8 mouse cellular contexts compared by ENCODE assay signal in genomic region chr9:62763478-62763877, GRCm38 (mm10). TPM values are rescaled to one million over a fixed set of nuclear protein-coding genes. Genes with fewer than 3 reads are reported as not detected.
DNase-seq lines count a peak whose midpoint lies in the region; ATAC-seq and TF ChIP-seq lines count a peak whose summit lies in the region.

No protein-coding gene starts in this region.

- peak overlapping the region; percentile 20; the same call in 1 of the 2 replicates for H3K4me3 ChIP-seq in heart, embryonic 16.5 days (ENCODE audit: low read length)
- peak overlapping the region; percentile 27; the same call in 1 of the 2 replicates for H3K4me3 ChIP-seq in E14TG2a.4 (replicated peaks; ENCODE audit: low read length)
- H3K4me3 ChIP-seq in forebrain, embryonic 10.5 days: peak overlapping the region; percentile 19; the same call in 1 of the 2 replicates
- no peak overlapping the region for H3K4me3 ChIP-seq in midbrain, embryonic 11.5 days (ENCODE audit: low read depth, low read length)

- no peaks in the 10 kb centered on the region for H3K4me1 ChIP-seq in heart, embryonic 16.5 days (ENCODE audit: control insufficient read depth, insufficient read depth, low read length)
- H3K4me1 ChIP-seq in E14TG2a.4 (replicated peaks; ENCODE audit: low read depth, low read length): peaks cover 34% of the 10 kb centered on the region
- peaks cover 7% of the 10 kb centered on the region for H3K4me1 ChIP-seq in forebrain, embryonic 10.5 days
- no peaks in the 10 kb centered on the region for H3K4me1 ChIP-seq in midbrain, embryonic 11.5 days (ENCODE audit: control insufficient read depth, insufficient read depth, low read length)

- no peaks in the 10 kb centered on the region for H3K9me3 ChIP-seq in heart, embryonic 16.5 days (replicated peaks; ENCODE audit: control insufficient read depth, low read length)
- H3K9me3 ChIP-seq in E14TG2a.4 (ENCODE audit: low read length): no peaks in the 10 kb centered on the region
- H3K9me3 ChIP-seq in forebrain, embryonic 10.5 days: no peaks in the 10 kb centered on the region
- no peaks in the 10 kb centered on the region for H3K9me3 ChIP-seq in midbrain, embryonic 11.5 days (ENCODE audit: control insufficient read depth, low read length)

- no peak overlapping the region for H3K9ac ChIP-seq in heart, embryonic 16.5 days (ENCODE audit: low read length)
- H3K9ac ChIP-seq in midbrain, embryonic 11.5 days (ENCODE audit: low read length): no peak overlapping the region

- H3K27me3 ChIP-seq in heart, embryonic 16.5 days (ENCODE audit: control insufficient read depth, insufficient read depth, low read length): peaks cover 3% of the 10 kb centered on the region; the same call in 1 of the 2 replicates
- H3K27me3 ChIP-seq in E14TG2a.4 (ENCODE audit: insufficient read depth, low read length): peaks cover 82% of the 10 kb centered on the region
- peaks cover 13% of the 10 kb centered on the region for H3K27me3 ChIP-seq in forebrain, embryonic 10.5 days (ENCODE audit: poor library complexity, severe bottlenecking)
- H3K27me3 ChIP-seq in midbrain, embryonic 11.5 days (ENCODE audit: control insufficient read depth, insufficient read depth, low read length): no peaks in the 10 kb centered on the region; the same call in 1 of the 2 replicates

- no peak for ATAC-seq in heart, embryonic 16.5 days (replicated peaks; ENCODE audit: extremely low read depth, insufficient read depth, low FRiP score)
- no peak for ATAC-seq in midbrain, embryonic 11.5 days (ENCODE audit: low FRiP score)

- no peaks in the 10 kb centered on the region for H3K36me3 ChIP-seq in heart, embryonic 16.5 days (ENCODE audit: control insufficient read depth, insufficient read depth)
- H3K36me3 ChIP-seq in E14TG2a.4 (ENCODE audit: insufficient read depth, low read length): no peaks in the 10 kb centered on the region
- H3K36me3 ChIP-seq in forebrain, embryonic 10.5 days (replicated peaks): no peaks in the 10 kb centered on the region
- H3K36me3 ChIP-seq in midbrain, embryonic 11.5 days (ENCODE audit: control insufficient read depth, insufficient read depth, low read length): no peaks in the 10 kb centered on the region

- no peak for DNase-seq in heart, adult 18-20 months
- no peak for DNase-seq in forebrain, embryonic 10.5 days (ENCODE audit: extremely low spot score, low spot score)
- DNase-seq in midbrain, embryonic 11.5 days (ENCODE audit: low spot score, missing footprints): peak; percentile 85
- no peak for DNase-seq in adrenal gland, postnatal 25 days
- no peak for DNase-seq in frontal cortex, postnatal 10 days (ENCODE audit: low spot score in 2 of 2)
- DNase-seq in urinary bladder, adult 2 months (ENCODE audit: low spot score): no peak

- no peak for TF ChIP-seq CTCF in E14TG2a.4 (conservative IDR thresholded peaks at IDR 0.05; ENCODE audit: low read length)

- peak overlapping the region; percentile 46 for H3K4me2 ChIP-seq in heart, embryonic 16.5 days (ENCODE audit: low read depth, low read length)
- H3K4me2 ChIP-seq in midbrain, embryonic 11.5 days: no peak overlapping the region; the same call in 1 of the 2 replicates

- WGBS in heart, embryonic 16.5 days: 11% methylated on average over 13 of the region's 13 CpGs
- 13% methylated on average over 13 of the region's 13 CpGs for WGBS in forebrain, embryonic 10.5 days
- WGBS in midbrain, embryonic 11.5 days: 15% methylated on average over 13 of the region's 13 CpGs

- no peak overlapping the region for H3K27ac ChIP-seq in heart, embryonic 16.5 days (ENCODE audit: low read length)
- H3K27ac ChIP-seq in forebrain, embryonic 10.5 days: no peak overlapping the region
- H3K27ac ChIP-seq in midbrain, embryonic 11.5 days (ENCODE audit: low read depth, low read length): no peak overlapping the region

RNA-seq across cellular contexts. Expression of gene Fem1b, which starts 48.3 kb away (rescaled TPM):
- 12.1 and 13.4 TPM in 2 replicates for polyA plus RNA-seq in heart, embryonic 16.5 days (2015; fragmentation: Nextera tagmentation; extraction: Ambion mirVana)
- total RNA-seq in heart, adult 18-20 months (2021): 10 to 100 TPM; 15.8 to 16.1 TPM
- polyA plus RNA-seq in forebrain, embryonic 10.5 days (2016; fragmentation: Nextera tagmentation; extraction: Ambion mirVana): 33.8 and 35.2 TPM in 2 replicates
- 62.5 and 63.7 TPM in 2 replicates for polyA plus RNA-seq in midbrain, embryonic 11.5 days (2014; fragmentation: Nextera tagmentation; extraction: Ambion mirVana)
- total RNA-seq in adrenal gland, postnatal 25 days (2021): 37.8 and 41.2 TPM in 2 replicates
- polyA plus RNA-seq in urinary bladder, adult 2 months (2012; rRNA removed): 12.6 and 15.2 TPM in 2 replicates
